Mouse (Mus musculus) cortical plate, adult 2 months (tissue): Measurements from ENCODE around the gene Tomm7.

Source experiments
- CTCF ChIP-seq: fragments of 200-500 bp; IDR thresholded peaks from 2 replicates; pipeline ENCODE4 v1.5.1; 2011; ENCODE audit warnings: mild to moderate bottlenecking, control low read depth, low read length; ENCODE audit not compliant: insufficient read depth; ENCODE audit errors: extremely low read depth
- POLR2A ChIP-seq: fragments of 200-500 bp; IDR thresholded peaks from 2 replicates; pipeline ENCODE4 v1.6.1; 2011; ENCODE audit warnings: mild to moderate bottlenecking, low read length, control low read depth; ENCODE audit not compliant: insufficient read depth; ENCODE audit errors: extremely low read depth

- TF ChIP-seq CTCF (no peak), POLR2A (no peak)
These were observed 30.5 kb upstream of the Tomm7 start for GRCm38 (mm10) chr5:23874457-23874856.
